Mouse (Mus musculus) gastrocnemius, adult 2 months (tissue): Measurements from ENCODE around the gene Haus8. TPM values are rescaled to one million over a fixed set of nuclear protein-coding genes. Genes with fewer than 3 reads are reported as not detected.
A peak's percentile ranks its signal among the peaks of the same experiment; 100 is the strongest.
"Not testable (repeated sequence)": the region's sequence is repeated elsewhere in the genome, so short reads cannot be mapped to it uniquely, and the experiment has no call there.

ENCODE experiments used
- DNase-seq: peaks from one replicate; pipeline ENCODE4 v3.0.0; 2022
- H3K27ac ChIP-seq: fragments of 200-600 bp; 2 replicates; pipeline ENCODE4 v1.8.1; 2022; ENCODE audit warnings: mild to moderate bottlenecking
- H3K4me3 ChIP-seq: fragments of 200-600 bp; 2 replicates; pipeline ENCODE4 v1.8.1; 2022; ENCODE audit warnings: mild to moderate bottlenecking, moderate library complexity
- CTCF ChIP-seq: fragments of 200-600 bp; IDR thresholded peaks from 2 replicates; pipeline ENCODE4 v1.8.1; 2022; ENCODE audit warnings: antibody characterized with exemption, mild to moderate bottlenecking, moderate library complexity
- intact Hi-C: fragments of 180-260 bp; cut with DNase I; formaldehyde crosslinking; loops from one replicate; pipeline ENCODE4 v1.15.1; 2025
- total RNA-seq, 2 experiments: library from RNA; stranded (reverse); gene quantifications; 2 replicates each; pipeline ENCODE4 v1.2.3; 2021

Gene Haus8
- total RNA-seq, 2 experiments from 2014 or later, result 5.5 to 7.9 TPM

DNA sequence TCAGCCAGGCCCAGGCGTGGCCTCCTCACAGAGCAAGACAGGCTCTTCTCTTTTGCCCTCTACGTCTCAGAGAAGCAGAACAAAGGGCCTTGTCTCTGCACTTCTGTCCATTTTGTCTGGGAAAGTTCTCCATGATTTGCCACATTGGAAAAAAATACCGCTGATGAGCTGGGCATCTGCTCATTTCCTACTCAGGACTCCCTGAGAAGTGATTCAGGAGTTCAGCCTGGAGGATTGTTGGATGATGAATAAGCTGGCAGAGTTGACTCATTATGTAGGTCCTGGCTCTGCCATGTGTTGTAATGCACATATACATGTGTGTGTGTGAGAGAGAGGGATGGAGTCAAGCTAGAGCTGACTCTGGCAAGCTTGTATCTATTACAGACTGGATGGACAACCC lies 3.4 kb upstream of the Haus8 start:
- no peak for DNase-seq
- TF ChIP-seq CTCF, result no peak
- H3K4me3 ChIP-seq, result no peak overlapping the region
- H3K27ac ChIP-seq, result no peak overlapping the region
- intact Hi-C loops, result no loop called here

DNA sequence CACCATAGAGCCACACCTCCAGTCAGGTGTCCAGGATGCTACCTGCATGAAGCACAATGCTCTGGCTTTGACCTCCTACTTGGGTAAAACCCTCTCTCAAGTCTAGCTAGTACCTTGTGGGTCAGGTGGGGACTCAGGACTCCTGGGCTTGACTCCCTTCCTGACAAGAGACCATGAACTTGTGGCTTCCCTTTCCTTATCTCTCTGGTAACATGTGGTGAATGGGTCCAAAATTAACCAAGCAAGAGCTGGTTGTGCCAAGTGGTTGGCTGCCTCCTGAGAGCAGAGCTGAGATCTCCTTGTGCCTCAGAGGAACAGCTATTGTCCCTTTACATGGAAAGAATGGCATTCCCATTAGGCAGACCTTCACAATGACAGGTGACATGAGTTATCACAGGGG lies 1.7 kb upstream of the Haus8 start:
- TF ChIP-seq CTCF, result no peak
- intact Hi-C loops, result loop anchor here (5.0 kb wide), 1 partner anchor 38 kb away; no protein-coding TSS in a partner anchor
- Histone ChIP-seq H3K4me3 (peak overlapping the region; percentile 81; the same call in 1 of the 2 replicates), H3K27ac (0 out of 2 replicates have a peak overlapping the region, but pooled peaks have one; percentile 92)
- DNase-seq, result no peak

GRCm38 (mm10) chr8:71273151-71273510 lies 397 bp upstream of the Haus8 start:
- no peak for TF ChIP-seq CTCF
- intact Hi-C loops, result loop anchor here (2.0 to 5.0 kb wide), 2 partner anchors 39 to 94 kb away; partner anchors contain the start of gene Use1
- Histone ChIP-seq H3K27ac (peak overlapping the region; percentile 92), H3K4me3 (peak overlapping the region; percentile 81)
- peak; percentile 69 for DNase-seq

- H3K4me3 ChIP-seq, result peak overlapping the region; percentile 81
- TF ChIP-seq CTCF, result no peak
- peak overlapping the region; percentile 92 for H3K27ac ChIP-seq
- no peak for DNase-seq
- intact Hi-C loops, result loop anchor here (2.0 to 5.0 kb wide), 2 partner anchors 41 to 95 kb away; partner anchors contain the start of gene Use1
Measured at GRCm38 (mm10) chr8:71271630-71272029, 1.1 kb downstream of the Haus8 start.

DNA sequence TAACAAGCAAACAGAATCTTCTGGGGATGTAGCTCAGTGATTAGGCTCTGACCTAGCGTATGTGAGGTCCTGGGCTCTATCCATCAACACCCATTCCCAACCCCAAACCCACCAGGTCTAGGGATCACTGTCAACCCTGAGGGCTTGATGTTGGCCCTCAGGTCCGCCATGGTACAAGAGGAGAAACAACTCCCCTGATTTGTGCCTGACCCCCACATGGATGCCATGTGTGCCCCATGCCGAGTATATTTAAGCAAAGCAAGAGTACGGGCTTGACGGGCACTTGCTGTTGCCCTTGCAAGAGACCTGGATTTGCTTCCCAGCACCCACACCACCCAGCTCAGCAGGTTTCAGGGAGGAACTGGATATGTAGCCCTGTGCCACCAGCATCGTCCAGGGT lies 4.4 kb downstream of the Haus8 start:
- H3K27ac ChIP-seq, H3K4me3 ChIP-seq, DNase-seq: not testable (repeated sequence)
- intact Hi-C loops, result loop anchor here (5.0 kb wide), 1 partner anchor 474 kb away; no protein-coding TSS in a partner anchor

GRCm38 (mm10) chr8:71267690-71268089 lies 5.0 kb downstream of the Haus8 start:
- TF ChIP-seq CTCF, result no peak
- intact Hi-C loops, result loop anchor here (5.0 kb wide), 1 partner anchor 475 kb away; no protein-coding TSS in a partner anchor
- Histone ChIP-seq H3K27ac (no peak overlapping the region), H3K4me3 (no peak overlapping the region)
- DNase-seq, result no peak

DNA sequence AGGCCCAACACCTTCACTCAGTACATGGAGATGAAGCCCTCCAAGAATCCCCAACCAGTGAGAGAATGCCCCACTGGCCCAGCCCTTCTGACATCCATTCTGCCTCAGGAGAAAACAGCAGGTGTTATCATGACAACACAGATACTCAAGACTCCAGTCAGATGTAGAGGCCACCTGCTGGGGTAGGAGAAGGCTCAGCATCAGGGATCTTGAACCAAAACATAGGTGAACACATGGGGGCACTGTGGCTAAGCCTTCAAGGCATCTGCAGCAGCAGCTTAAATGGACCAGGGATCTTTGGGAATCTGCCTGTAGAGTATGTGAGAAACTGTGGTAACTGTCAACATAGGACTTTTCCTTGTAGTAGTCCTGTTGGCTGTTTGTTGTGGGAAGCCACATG lies 11.5 kb downstream of the Haus8 start:
- no peak for DNase-seq
- H3K27ac ChIP-seq, result no peak overlapping the region
- intact Hi-C loops, result loop anchor here (2.0 kb wide), 1 partner anchor 64 kb away; no protein-coding TSS in a partner anchor
- H3K4me3 ChIP-seq, result no peak overlapping the region
- TF ChIP-seq CTCF, result peak; percentile 60

GRCm38 (mm10) chr8:71256545-71257232 lies 16.0 kb downstream of the Haus8 start:
- TF ChIP-seq CTCF, result no peak
- no peak for DNase-seq
- Histone ChIP-seq H3K4me3 (no peak overlapping the region), H3K27ac (no peak overlapping the region)
- intact Hi-C loops, result no loop called here

DNA sequence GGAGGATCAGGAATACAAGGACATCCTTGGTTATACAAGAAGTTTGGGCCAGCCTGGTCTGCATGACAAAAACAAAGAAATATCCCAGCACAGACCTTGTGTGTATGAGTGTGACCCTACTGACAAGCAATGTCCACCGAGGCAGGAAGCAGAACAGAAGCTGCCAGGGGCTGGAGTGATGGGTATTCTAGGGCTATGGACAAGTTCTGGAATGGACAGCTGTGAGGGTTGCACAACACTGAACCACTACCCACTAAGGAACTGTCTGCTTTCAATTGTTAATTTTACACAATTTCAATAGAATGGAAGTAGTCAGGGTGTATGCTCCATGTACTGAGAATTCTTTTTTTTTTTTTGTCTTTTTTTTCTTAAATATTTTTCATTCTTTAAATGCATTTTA lies 24.5 kb downstream of the Haus8 start:
- H3K27ac ChIP-seq, result no peak overlapping the region
- no peak for TF ChIP-seq CTCF
- intact Hi-C loops, result no loop called here
- DNase-seq, result no peak
- no peak overlapping the region for H3K4me3 ChIP-seq

- no peak for DNase-seq
- TF ChIP-seq CTCF, result no peak
- H3K27ac ChIP-seq, result no peak overlapping the region
- no peak overlapping the region for H3K4me3 ChIP-seq
- intact Hi-C loops, result no loop called here
Measured at GRCm38 (mm10) chr8:71242757-71243156, 30.0 kb downstream of the Haus8 start.

DNA sequence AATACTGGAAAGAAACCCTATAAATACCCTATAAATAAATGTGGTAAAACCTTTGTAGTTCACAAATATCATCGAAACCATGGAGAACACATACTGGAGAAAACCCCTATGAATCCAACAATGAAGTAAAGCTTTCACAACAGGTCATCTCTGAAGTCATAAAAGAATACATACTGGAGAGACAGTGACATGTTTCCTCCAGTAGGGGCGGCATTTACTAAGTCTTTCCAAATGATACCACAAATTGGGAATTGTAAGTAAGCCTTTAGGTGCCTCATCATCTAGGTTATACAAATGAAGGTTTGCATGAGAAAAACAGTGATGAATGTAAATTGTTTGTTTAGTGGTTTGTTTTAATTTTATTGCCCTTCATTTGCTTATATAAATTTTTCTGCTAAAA lies 48.2 kb downstream of the Haus8 start:
- Histone ChIP-seq H3K27ac (no peak overlapping the region), H3K4me3 (no peak overlapping the region)
- TF ChIP-seq CTCF, result peak; percentile 63
- DNase-seq, result no peak
- intact Hi-C loops, result no loop called here

GRCm38 (mm10) chr8:71214266-71214665 lies 58.5 kb downstream of the Haus8 start:
- H3K4me3 ChIP-seq, DNase-seq, intact Hi-C loops: not testable (repeated sequence)

DNA sequence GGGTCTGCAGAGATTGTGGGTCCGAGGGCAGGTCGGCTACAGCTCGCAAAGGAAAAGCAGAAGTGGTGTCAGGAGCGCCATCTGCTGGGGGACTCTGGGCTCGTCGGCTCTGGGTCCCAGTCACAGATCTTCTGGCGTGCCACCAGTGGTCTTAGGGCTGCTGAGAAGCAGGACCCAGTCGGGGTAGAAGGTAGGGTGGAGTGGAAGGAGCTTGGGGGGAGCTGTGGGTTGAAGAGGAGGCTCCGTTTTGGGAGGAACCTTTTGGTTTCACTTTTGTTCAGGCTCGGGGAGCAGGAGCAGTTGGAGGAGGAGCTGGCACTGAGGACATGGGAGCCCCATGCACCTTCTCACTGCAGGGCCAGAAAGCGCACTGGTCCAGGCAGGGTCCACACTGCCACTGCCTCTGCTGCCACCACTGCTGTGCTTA lies 67.2 kb downstream of the Haus8 start:
- TF ChIP-seq CTCF, result peak; percentile 30; the same call in 1 of the 2 replicates
- DNase-seq, result peak; percentile 19
- intact Hi-C loops, H3K27ac ChIP-seq: not testable (repeated sequence)
- H3K4me3 ChIP-seq, result peak overlapping the region; percentile 73

More at GRCm38 (mm10) chr8:71214266-71214665, 58.5 kb downstream of the Haus8 start:
- not testable (repeated sequence) for H3K27ac ChIP-seq

Other genes with a start within 250 kb of the Haus8 start
- 1 to 10 TPM; 6.1 to 9.3 TPM for gene Myo9b, start 220 bp downstream of the Haus8 start, total RNA-seq
- gene Use1, start 93.9 kb upstream of the Haus8 start, total RNA-seq, result 100 to 1,000 TPM in 1 of 2 experiments, 10 to 100 TPM in 1; 79.7 to 104 TPM
- 1 to 10 TPM; 6.0 to 8.4 TPM for gene Ocel1, start 98.4 kb upstream of the Haus8 start, total RNA-seq
- gene Nr2f6, start 109.0 kb upstream of the Haus8 start, total RNA-seq, result 10 to 100 TPM; 19.6 to 21.9 TPM
- gene Ushbp1, start 122.9 kb upstream of the Haus8 start, total RNA-seq, result 1 to 10 TPM; 6.4 to 9.3 TPM
- gene Babam1, start 123.9 kb upstream of the Haus8 start, total RNA-seq, result 10 to 100 TPM; 60.8 to 69.6 TPM
- not detected for gene Ankle1, start 133.1 kb upstream of the Haus8 start, total RNA-seq
- 10 to 100 TPM; 22.5 to 24.9 TPM for gene Abhd8, start 190.7 kb upstream of the Haus8 start, total RNA-seq
- 10 to 100 TPM; 59.1 to 84.3 TPM for gene Mrpl34, start 192.0 kb upstream of the Haus8 start, total RNA-seq
- 10 to 100 TPM; 26.8 to 31.1 TPM for gene Dda1, start 196.3 kb upstream of the Haus8 start, total RNA-seq
- 10 to 100 TPM; 16.0 to 17.0 TPM for gene Ano8, start 213.0 kb upstream of the Haus8 start, total RNA-seq
- gene Gtpbp3, start 215.2 kb upstream of the Haus8 start, total RNA-seq, result 10 to 100 TPM; 10.1 to 10.7 TPM
- gene Plvap, start 238.8 kb upstream of the Haus8 start, total RNA-seq, result 10 to 100 TPM in 1 of 2 experiments, 1 to 10 TPM in 1; 9.3 to 11.6 TPM